Mouse (Mus musculus) mesoderm, embryonic 11.5 days (tissue): ENCODE measurements at regions not wholly inside any gene's neighbourhood (a gene's known extent, or its start where the extent isn't known, plus 50 kb on each side); places are given as distances from the start of the nearest gene placed in this dataset.

ENCODE experiments used
- DNase-seq: peaks from one replicate; pipeline ENCODE4 v3.0.0-alpha.2; 2012; ENCODE audit warnings: low read depth, low spot score

- no peak for DNase-seq
Observed at GRCm38 (mm10) chr10:9569277-9569676, 105.7 kb downstream of the Samd5 start.

- DNase-seq = no peak
Observed at GRCm38 (mm10) chr10:9557517-9558065, 117.4 kb downstream of the Samd5 start.

GRCm38 (mm10) chr10:9557092-9557491, 117.9 kb downstream of the Samd5 start:
- DNase-seq = no peak

- no peak for DNase-seq
Observed at GRCm38 (mm10) chr10:9553946-9554345, 121.1 kb downstream of the Samd5 start.

- peak; percentile 59 for DNase-seq
Observed at GRCm38 (mm10) chr10:9549913-9550709, 124.9 kb downstream of the Samd5 start.

GRCm38 (mm10) chr10:9545807-9546206, 129.2 kb downstream of the Samd5 start:
- DNase-seq = no peak

- DNase-seq = no peak
Observed at GRCm38 (mm10) chr10:9544041-9544786, 130.8 kb downstream of the Samd5 start.

GRCm38 (mm10) chr10:9541579-9541978, 133.4 kb downstream of the Samd5 start:
- DNase-seq = no peak

- no peak for DNase-seq
Observed at GRCm38 (mm10) chr10:9537686-9538085, 137.3 kb downstream of the Samd5 start.

GRCm38 (mm10) chr10:9534552-9534951, 140.5 kb downstream of the Samd5 start:
- DNase-seq = no peak

GRCm38 (mm10) chr10:9533283-9533682, 141.7 kb downstream of the Samd5 start:
- DNase-seq = no peak

GRCm38 (mm10) chr10:9531931-9532330, 143.1 kb downstream of the Samd5 start:
- DNase-seq = no peak

- DNase-seq = no peak
Observed at GRCm38 (mm10) chr10:9529408-9529807, 145.6 kb downstream of the Samd5 start.

GRCm38 (mm10) chr10:9528066-9528465, 146.9 kb downstream of the Samd5 start:
- DNase-seq = no peak

- DNase-seq = no peak
Observed at GRCm38 (mm10) chr10:9509764-9510390, 165.1 kb downstream of the Samd5 start.

- DNase-seq = no peak
Observed at GRCm38 (mm10) chr10:9509092-9509671, 165.8 kb downstream of the Samd5 start.

- no peak for DNase-seq
Observed at GRCm38 (mm10) chr10:9503569-9504493, 171.2 kb downstream of the Samd5 start.

GRCm38 (mm10) chr10:9498550-9498949, 176.5 kb downstream of the Samd5 start:
- DNase-seq = no peak

- no peak for DNase-seq
Observed at GRCm38 (mm10) chr10:9497021-9497420, 178.0 kb downstream of the Samd5 start.

- no peak for DNase-seq
Observed at GRCm38 (mm10) chr10:9495143-9495651, 179.8 kb downstream of the Samd5 start.
